Mouse (Mus musculus): ENCODE measurements around the gene Sipa1l3. TPM values are rescaled to one million over a fixed set of nuclear protein-coding genes. Genes with fewer than 3 reads are reported as not detected.
A peak's percentile ranks its signal among the peaks of the same experiment; 100 is the strongest.

Gene Sipa1l3
- total RNA-seq, 2 experiments from 2014 or later = 51.3 to 61.8 TPM

DNA sequence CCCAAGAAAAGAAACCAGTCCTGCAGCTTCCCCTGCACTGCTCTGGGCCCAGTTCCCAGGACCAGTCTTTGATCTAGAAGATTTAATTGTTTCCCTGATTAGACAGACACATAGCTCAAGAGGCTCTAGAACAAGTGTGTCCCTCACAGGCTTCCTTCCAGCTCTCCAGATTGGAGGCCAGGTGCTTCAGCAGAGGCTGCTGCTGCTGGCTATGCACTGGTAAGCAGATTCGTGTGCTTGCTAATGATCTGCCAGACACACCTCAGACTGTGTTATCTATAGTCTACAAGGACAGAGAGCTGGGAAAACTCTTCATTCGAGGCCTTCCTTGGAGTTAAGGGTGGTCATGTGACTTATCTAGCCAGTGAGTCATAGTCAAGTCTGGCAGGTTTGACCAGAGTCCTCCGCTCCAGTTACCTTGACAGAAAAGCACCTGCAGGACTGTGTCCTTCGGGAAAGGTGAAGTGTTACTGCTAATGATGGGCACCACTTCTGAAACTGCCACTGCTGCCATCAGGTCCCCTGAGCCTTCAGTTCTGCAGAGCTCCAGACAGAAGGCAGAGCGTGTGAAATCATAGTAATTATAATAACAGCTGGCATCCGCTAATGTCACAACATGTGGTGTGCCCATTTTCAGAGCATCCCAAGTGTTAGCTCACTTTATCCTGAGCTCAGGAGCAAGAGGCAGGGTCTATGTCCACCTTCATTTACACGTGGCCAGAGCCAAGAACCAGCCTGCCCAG lies 48.7 kb downstream of the Sipa1l3 start:
- H3K4me3 ChIP-seq = no peak overlapping the region
- TF ChIP-seq CTCF (IDR thresholded peaks at IDR 0.05) = no peak
- no peak overlapping the region for H3K27ac ChIP-seq
- intact Hi-C loops (cut with DNase I) = no loop called here
- no peak for DNase-seq (ENCODE audit: extremely low spot score in 1 of 2, low spot score in 2 of 2)

DNA sequence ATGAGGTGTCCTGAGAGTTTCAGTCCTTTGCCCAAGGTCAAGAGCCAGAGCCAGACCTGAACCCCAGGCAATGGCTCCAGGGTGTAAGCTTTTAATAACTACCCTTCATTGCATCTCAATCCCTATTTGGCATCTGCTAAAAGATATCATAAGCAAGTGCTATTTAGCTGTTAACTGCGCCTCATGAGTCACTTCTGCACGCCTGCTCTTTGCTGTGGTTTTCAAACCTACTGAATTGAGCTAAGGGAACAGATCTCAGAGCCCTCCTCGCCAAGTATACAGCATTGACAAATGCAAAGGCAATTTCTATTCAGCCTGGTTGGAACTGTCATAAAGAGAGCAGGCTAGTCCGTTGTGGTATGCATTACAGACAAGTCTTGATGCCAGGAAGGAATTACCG lies 49.8 kb downstream of the Sipa1l3 start:
- DNase-seq (ENCODE audit: extremely low spot score in 1 of 2, low spot score in 2 of 2) = no peak
- intact Hi-C loops (cut with DNase I) = no loop called here
- no peak for TF ChIP-seq CTCF (IDR thresholded peaks at IDR 0.05)
- H3K4me3 ChIP-seq = no peak overlapping the region
- no peak overlapping the region for H3K27ac ChIP-seq

DNA sequence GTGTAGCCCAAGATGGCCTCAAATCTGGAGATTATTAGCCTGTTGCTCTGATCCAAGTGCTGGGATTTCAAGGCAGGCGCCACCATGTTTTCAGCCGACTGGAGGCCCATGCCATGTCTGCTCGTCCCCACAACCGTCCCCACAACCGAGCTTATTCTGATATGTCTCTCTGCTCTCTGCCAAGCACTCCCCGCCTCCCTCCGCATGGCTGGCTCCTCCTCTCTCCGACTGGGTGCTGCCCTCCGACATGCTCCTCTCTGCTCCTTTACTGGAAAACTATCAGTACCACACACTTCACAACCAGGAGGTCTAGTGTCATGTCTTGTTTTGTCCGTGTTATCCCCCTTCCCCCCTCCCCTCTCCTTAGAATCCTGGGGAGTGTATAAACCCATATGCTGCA lies 51.9 kb downstream of the Sipa1l3 start:
- intact Hi-C loops (cut with DNase I) = no loop called here
- TF ChIP-seq CTCF (IDR thresholded peaks at IDR 0.05) = no peak
- Histone ChIP-seq H3K4me3 (no peak overlapping the region), H3K27ac (no peak overlapping the region)
- no peak for DNase-seq (ENCODE audit: extremely low spot score in 1 of 2, low spot score in 2 of 2)

DNA sequence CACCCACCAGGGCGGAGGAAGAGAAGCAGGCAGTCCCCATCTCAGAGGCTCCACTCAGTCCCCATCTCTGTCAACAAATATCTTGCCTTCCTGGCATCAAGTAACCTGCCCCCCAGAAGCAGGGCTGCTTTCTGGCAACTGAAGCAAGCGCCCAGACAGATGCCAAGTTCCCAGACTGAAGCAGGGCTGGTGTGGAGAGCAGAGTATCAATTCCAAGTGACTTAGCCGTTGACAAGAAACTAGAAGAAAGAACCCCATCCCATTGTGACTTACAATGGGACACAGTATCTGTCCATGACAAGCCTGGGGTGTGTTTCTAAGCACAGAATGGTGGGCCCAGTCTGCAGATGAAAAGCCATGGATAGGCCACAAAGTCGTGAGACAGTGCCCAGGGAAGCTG lies 52.7 kb downstream of the Sipa1l3 start:
- no peak overlapping the region for H3K27ac ChIP-seq
- no peak for TF ChIP-seq CTCF (IDR thresholded peaks at IDR 0.05)
- intact Hi-C loops (cut with DNase I) = no loop called here

DNA sequence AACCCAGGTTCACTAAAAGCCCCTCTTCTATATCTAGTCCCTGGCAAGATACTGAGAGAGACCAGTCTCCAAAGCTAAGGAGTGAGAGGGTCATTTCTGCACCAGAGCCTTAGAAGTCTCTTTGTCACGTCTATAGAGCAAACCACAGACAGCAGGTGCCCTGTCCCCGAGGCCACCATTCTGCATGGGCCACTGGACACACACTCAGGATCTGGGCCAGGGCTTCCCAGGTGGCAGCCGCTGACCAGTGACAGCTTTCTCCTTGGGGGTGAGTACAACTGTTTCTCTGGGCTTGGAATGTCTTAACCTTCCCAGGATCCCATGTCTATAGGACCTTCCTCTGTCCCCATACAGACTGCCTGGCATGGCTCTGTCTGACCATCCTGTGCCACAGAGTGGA lies 55.6 kb downstream of the Sipa1l3 start:
- intact Hi-C loops (cut with DNase I) = no loop called here

More for the DNA sequence above, 52.7 kb downstream of the Sipa1l3 start:
- H3K4me3 ChIP-seq = no peak overlapping the region
- no peak for DNase-seq (ENCODE audit: extremely low spot score in 1 of 2, low spot score in 2 of 2)

DNA sequence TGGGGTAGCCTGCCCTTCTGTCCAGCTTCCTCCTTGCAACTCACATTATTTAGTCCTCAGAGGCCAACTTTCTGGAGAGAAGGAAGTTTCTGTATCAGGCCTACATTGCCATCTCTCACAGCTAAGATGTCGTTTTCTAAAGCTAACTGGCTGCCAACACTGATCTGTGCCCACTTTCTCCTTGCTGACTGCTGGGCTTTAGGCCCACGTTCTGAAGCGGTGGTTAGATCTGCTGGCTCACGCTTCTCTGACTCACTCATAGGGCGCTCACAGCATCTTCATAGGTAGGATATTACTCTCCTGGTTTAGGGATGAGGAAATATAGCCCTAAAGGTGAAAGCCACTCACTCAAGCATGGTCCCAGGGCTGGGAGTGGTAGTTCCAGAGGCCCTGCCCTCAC lies 56.3 kb downstream of the Sipa1l3 start:
- no peak for DNase-seq (ENCODE audit: extremely low spot score in 1 of 2, low spot score in 2 of 2)
- no peak for TF ChIP-seq CTCF (IDR thresholded peaks at IDR 0.05)
- Histone ChIP-seq H3K4me3 (no peak overlapping the region), H3K27ac (peak overlapping the region; percentile 50)
- intact Hi-C loops (cut with DNase I) = no loop called here

More for the DNA sequence above, 55.6 kb downstream of the Sipa1l3 start:
- Histone ChIP-seq H3K4me3 (no peak overlapping the region), H3K27ac (peak overlapping the region; percentile 44; the same call in 1 of the 2 replicates)
- TF ChIP-seq CTCF (IDR thresholded peaks at IDR 0.05) = no peak
- no peak for DNase-seq (ENCODE audit: extremely low spot score in 1 of 2, low spot score in 2 of 2)

DNA sequence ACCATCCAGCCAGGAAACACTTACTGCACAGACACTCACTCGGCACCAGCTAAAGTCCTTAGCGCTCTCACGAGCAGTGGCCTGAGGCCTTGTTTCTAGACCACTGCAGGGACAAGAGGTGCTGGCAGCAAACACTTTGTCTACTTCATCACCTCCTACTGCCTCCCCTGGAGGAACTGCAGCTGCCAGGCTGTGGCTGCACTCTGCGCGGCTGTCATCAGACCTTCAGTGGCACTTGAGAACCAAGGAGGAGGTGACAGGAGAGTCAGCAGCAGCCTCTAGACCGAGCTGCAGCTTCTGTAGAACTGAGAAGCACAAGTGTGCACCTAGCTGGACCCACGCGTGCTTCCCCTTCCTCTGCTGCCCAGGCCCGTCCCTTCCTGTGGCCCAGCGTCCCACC lies 56.9 kb downstream of the Sipa1l3 start:
- Histone ChIP-seq H3K4me3 (no peak overlapping the region), H3K27ac (peak overlapping the region; percentile 50)
- no peak for DNase-seq (ENCODE audit: extremely low spot score in 1 of 2, low spot score in 2 of 2)
- no peak for TF ChIP-seq CTCF (IDR thresholded peaks at IDR 0.05)
- intact Hi-C loops (cut with DNase I) = no loop called here

DNA sequence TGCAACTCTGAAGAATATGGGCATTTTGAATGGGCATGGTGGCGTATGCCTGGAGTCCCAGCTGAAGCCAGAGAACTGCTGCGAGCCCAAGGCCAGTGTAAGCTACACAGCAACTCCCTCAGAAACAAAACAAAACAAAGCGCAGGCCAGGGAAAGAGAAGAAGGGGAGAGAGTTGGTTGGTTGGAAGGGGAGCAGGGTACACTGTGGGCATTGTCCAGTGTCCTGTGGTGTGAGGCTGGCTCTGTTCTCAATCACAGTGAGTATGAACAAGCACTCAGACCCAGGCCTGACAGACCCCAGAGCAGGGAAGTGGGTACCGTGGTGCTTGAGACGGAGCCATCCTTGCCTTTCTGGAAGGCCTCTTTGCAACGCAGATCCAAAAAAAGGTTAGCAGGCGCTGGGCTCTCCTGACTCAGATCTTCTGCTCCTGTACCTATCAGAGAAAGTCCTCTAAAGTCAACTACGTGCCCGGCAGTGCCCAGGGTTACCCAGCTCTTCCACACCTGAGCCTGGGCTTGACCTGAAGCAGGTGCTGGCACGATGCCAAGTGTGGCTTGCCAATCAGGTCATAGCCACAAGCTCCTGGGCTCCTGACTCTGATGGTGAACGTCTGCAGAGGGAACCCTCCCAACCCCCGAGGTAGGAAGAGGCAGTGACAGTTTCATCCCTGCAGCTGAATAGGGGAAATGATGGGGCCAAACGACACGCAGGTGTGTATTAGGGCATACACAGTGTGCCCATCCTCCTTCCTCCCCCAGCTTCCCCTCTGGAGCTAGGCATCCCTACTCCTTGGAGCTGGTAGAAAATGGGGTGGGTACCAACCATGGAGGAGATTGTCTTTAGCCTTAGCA lies 59.3 kb downstream of the Sipa1l3 start:
- TF ChIP-seq CTCF (IDR thresholded peaks at IDR 0.05) = no peak
- intact Hi-C loops (cut with DNase I) = no loop called here
- Histone ChIP-seq H3K27ac (peak overlapping the region; percentile 5; the same call in 1 of the 2 replicates), H3K4me3 (no peak overlapping the region)
- DNase-seq (ENCODE audit: extremely low spot score in 1 of 2, low spot score in 2 of 2) = no peak

DNA sequence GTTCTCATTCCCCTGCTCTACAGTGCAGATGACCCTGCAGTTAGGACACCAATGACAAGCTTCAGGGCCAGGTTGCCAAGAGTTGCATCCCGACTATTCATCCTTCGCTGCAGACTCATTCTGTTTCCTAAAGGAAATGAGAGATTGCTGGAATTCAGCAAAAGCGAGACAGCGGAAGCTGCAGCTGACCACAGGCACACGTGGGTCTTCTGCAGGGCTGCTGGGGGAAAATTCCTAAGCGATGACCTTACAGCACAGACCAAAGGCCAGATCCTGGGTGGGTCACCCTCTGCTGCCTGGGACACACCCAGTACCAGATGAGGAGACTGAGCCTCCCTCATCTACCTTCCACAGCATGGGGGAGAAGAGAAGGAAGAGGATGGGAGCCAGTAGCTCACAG lies 60.7 kb downstream of the Sipa1l3 start:
- Histone ChIP-seq H3K27ac (no peak overlapping the region), H3K4me3 (no peak overlapping the region)
- TF ChIP-seq CTCF (IDR thresholded peaks at IDR 0.05) = no peak
- no peak for DNase-seq (ENCODE audit: extremely low spot score in 1 of 2, low spot score in 2 of 2)
- intact Hi-C loops (cut with DNase I) = no loop called here

DNA sequence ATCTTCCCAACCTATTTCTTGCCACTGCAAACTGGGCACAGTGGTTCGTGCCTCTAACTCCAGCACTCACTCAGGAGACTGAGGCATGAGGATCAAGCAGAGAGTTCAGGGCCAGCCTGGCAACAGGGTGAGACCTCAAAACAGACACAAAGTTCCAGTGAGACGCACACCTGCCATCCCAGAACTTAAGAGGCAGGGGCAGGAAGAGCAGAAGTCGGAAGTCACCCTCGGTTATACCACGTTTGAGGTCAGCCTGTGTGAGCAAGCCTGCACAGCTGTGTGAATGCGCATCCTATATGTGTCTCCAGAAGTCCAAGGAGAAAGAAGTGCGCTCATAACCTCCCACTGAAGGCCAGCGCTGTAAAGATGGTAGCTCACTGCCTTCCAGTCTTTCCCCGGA lies 61.7 kb downstream of the Sipa1l3 start:
- TF ChIP-seq CTCF (IDR thresholded peaks at IDR 0.05) = no peak
- intact Hi-C loops (cut with DNase I) = no loop called here
- no peak for DNase-seq (ENCODE audit: extremely low spot score in 1 of 2, low spot score in 2 of 2)
- H3K4me3 ChIP-seq = no peak overlapping the region
- H3K27ac ChIP-seq = no peak overlapping the region

DNA sequence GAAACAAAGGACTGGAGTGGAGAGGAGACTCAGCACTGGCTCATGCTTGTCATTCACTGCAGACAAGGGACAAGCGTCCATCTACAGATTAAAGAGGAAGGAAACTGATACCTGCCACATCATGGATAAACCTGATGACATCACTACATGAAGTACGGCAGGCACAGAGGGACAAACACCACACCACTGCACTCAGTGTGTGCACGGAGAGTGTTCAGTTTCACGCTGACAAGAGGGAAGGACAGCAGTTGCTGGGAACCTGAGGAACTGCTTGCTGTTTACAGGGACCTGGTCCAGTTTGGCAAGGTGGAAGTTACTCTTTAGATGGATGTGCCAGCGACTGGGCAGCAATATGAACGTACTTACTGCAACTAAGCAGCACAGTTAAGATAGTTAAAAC lies 62.9 kb downstream of the Sipa1l3 start:
- TF ChIP-seq CTCF (IDR thresholded peaks at IDR 0.05) = no peak
- Histone ChIP-seq H3K27ac (no peak overlapping the region), H3K4me3 (no peak overlapping the region)
- intact Hi-C loops (cut with DNase I) = no loop called here
- no peak for DNase-seq (ENCODE audit: extremely low spot score in 1 of 2, low spot score in 2 of 2)

DNA sequence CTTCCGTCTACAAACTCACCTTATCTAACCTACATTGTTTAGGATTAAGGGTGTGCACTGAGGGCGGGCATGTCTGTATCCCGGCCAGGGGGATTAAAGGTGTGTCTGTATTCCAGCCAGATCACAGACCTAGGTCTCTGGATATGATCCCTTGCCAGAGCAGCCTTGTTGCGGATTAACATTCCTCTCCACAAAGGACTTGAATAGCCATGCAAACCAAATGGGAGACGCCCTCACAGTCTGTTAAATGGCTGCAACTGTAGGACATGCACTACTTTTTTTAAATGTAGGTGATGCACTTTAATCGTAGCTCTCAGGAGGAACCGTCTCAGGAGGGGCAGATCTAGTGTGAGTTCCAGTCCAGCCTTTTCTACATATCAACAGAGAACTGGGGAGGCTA lies 63.5 kb downstream of the Sipa1l3 start:
- DNase-seq (ENCODE audit: extremely low spot score in 1 of 2, low spot score in 2 of 2) = no peak
- H3K27ac ChIP-seq = no peak overlapping the region
- no peak overlapping the region for H3K4me3 ChIP-seq
- intact Hi-C loops (cut with DNase I) = no loop called here
- TF ChIP-seq CTCF (IDR thresholded peaks at IDR 0.05) = no peak

Data from left cerebral cortex, adult 2 months (tissue).